Mouse (Mus musculus) left cerebral cortex, postnatal 25 days (tissue): ENCODE data around the gene Hist2h3c1. TPM values are rescaled to one million over a fixed set of nuclear protein-coding genes. Genes with fewer than 3 reads are reported as not detected.
"Not testable (repeated sequence)": the region's sequence is repeated elsewhere in the genome, so short reads cannot be mapped to it uniquely, and the experiment has no call there.

Experiments
- DNase-seq, 2 experiments: peaks; one replicate each; pipeline ENCODE4 v3.0.0; 2022; ENCODE audit warnings: low spot score in 2 of 2, mixed read lengths in 1 of 2
- intact Hi-C: fragments of 180-260 bp; cut with DNase I; formaldehyde crosslinking; loops from one replicate; pipeline ENCODE4 v1.15.1; 2025
- total RNA-seq, 2 experiments: library from RNA; stranded (reverse); gene quantifications; 2 replicates each; pipeline ENCODE4 v1.2.3; 2021

The Hist2h3c1 gene
- not detected for total RNA-seq

DNA sequence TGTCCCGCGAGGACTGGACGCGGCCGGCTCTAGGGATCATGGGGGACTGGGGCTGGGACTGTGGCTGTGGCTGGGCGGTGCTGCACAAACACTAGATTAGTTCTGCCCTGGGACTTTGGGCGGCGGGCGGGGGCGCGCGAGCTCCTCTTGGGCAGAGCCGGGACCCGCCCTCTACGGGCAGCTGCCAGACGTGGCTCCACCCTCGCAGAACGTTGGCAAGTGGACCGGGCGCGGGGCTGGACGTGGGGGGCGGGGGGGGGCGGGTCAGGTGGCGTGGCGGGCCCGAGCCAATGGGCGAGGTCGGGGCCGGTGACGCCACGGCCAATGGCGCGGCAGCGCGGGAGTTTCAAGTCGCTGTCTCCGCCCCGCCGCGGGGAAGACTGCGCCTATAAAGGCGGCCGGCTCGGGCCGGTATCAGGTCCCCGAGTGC lies at the start of gene Hist2h3c1:
TSS of gene Hist2h3c1 (plus strand) at position 259 of the 430 bp plus-strand sequence.
- intact Hi-C loops, DNase-seq: not testable (repeated sequence)

DNA sequence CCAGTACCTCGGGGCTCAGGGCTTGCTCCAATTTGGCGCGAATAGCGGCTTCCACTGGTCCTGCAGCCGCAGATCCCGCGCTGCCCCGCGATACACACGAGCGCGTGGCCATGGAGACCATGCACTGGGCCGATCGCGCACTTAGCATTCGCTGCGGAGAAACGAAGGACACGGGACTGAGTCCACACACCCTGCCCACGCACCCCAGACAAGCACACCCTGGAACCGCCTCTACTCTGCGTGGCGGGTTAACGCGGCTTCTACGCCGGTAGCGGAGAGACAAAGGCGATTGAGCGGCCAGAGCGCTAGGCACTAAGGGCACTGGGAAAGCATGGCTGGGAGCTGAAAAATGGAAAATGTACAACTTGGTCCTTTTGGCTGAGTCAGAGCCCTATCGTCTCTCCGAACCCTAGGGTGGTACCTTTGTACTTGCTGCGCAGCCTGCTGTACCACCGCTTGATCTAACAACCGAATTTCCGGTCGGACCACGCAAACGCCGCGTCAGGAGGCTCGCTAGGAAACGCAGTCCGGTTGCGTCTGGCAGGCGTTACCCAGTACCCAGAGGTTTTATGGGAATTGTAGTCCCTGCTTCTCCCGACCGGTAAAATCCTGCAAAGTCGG lies 49.2 kb upstream of the Hist2h3c1 start:
- intact Hi-C loops: no loop called here
- DNase-seq: peak; percentile 92 to 98

DNA sequence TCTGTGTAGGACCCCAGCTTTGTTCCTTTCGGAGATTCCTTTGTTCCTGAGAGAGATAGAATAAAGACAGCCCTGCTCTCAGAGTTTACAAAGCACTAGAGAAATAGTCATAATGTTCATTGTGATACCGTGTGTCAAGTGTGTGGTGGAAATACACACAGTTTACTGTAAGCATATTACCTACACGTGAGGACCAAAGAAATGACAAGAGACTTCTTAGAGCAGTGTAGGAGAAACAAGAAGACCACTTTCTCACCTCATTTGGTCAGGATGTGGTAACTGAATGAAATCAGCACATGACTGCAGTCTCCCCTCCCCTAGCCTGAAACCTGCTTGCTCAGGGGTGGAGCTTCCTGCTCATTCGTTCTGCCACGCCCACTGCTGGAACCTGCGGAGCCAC lies 48.3 kb upstream of the Hist2h3c1 start:
- no peak for DNase-seq
- intact Hi-C loops: no loop called here

DNA sequence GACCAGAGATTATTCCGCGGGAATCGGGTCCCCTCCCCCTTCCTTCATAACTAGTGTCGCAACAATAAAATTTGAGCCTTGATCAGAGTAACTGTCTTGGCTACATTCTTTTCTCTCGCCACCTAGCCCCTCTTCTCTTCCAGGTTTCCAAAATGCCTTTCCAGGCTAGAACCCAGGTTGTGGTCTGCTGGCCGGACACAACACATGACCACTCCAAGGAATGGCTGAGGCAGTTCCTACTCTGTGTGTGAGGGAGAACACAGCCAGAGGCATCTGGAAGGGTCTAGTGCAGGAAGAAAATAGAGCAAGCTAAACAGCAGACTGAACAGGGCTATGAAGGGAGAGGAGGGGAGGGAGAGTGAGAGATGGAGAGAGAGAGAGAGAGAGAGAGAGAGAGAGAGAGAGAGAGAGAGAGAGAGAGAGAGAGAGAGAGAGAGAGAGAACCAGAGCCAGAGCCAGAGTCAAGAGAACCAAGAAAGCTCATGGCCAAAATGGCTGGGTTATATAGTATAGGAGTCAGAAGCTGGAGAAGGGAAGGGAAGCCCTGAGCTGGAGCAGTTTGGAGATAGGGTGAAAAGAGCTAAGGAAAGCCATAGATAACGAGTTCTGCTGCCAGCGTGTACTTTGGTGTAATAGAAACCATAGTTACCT lies 47.8 kb upstream of the Hist2h3c1 start:
- intact Hi-C loops, DNase-seq: not testable (repeated sequence)

DNA sequence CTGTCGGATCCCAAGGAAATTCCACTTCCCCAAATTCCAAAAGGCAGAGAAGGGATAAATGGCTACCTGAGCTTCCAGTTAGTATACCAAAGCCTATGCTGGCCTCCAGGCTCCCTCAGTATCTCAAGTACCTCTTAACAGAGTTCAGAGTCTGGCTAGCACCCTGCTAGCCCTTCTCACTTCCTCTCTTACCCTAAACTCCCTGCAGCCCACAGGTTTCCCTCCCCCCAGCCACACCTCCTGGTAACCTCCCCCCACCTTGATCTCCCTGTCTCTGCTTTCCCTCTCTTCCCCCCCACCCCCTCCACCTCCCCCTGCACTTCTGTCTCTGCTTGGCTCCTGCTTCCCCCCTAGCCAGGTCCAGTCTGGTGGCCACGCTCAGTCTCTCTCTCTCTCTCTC lies 46.8 kb upstream of the Hist2h3c1 start:
- no peak for DNase-seq
- intact Hi-C loops: no loop called here

DNA sequence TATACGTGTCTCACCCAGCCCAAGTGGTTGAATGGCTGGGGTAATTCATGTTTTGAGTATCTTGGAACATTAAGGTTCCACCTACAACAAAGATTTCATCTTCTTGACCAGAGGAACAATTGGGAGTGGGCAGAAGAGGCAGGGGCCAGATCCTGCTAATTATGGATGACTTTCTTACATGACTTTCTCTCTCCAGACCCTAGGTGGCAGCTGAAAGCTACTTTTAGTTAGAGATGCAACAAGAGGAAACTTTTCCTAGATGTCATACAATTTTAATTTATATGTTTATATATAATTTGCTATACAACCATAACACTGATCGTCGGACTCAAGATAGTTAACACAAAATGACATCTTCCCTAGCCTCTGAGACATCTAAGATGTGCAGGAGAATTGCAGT lies 38.7 kb upstream of the Hist2h3c1 start:
- intact Hi-C loops: no loop called here
- no peak for DNase-seq

DNA sequence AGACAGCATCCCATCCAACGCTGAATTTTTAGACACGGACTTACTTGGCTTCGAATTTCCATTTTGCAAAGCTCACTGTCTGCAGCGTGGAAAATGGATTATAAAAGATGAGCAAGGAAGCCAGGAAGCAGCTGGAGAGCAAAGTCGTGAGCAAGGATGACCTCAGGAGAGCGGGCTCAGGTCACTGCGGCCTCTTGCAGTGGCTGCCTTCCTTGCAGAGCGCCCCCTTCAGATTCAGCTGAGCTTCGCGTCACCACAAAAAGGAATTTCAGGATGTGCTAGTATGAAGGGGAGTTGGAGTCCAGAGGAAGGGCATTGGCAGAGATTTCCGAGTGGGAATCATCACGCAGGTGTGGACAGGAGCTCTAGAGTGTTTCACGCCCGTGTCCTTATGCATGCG lies 37.2 kb upstream of the Hist2h3c1 start:
- DNase-seq: no peak
- intact Hi-C loops: no loop called here

DNA sequence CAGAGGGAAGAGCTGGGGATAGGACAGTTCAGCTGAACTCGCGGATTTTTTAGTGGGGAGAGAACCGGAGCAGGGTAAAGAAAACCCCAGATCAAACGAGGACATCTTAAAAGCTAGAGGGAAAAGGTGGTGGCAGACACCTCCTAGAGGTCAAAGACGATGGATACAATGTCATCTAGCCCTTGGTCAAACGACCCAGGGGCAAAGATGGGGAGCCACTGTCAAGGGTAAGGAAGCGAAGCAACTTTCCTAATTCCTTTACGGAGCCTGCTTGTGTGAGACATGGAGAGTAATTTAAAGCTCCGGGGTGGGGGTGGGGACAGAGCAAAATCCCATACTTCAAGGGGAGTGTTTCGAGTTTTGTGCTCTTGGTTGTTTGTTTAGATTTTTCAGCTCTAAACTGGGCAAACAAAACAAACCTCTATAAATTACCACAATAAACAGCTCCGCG lies 27.3 kb upstream of the Hist2h3c1 start:
- DNase-seq: peak in 1 of 2 experiments; percentile 48
- intact Hi-C loops: loop anchor here (5.0 kb wide), 1 partner anchor 147 kb away; no protein-coding TSS in a partner anchor

DNA sequence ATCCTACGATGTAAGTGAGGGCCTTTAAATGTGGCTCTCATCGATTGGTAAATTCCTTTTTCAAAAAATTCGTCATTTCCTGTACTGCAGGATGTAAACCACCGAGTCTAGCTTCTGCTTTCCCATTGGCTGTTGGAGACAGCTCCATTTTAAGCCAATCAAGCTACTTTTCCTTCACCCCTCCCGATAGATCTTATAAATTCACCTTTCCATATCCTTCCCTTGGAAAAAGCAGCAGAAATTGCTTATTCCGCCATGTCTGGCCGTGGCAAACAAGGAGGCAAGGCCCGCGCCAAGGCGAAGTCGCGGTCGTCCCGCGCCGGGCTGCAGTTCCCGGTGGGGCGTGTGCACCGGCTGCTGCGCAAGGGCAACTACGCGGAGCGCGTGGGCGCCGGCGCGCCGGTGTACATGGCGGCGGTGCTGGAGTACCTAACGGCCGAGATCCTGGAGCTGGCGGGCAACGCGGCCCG lies 26.8 kb upstream of the Hist2h3c1 start, which contains the start of the genes Bola1 and Hist2h2ab:
TSS of gene Bola1 (minus strand) at position 49 of the 470 bp plus-strand sequence.
TSS of gene Hist2h2ab (plus strand) at position 205 of the 470 bp plus-strand sequence.
- peak; percentile 82 to 95 for DNase-seq
- intact Hi-C loops: loop anchor here (2.0 to 5.0 kb wide), 2 partner anchors 43 to 147 kb away; partner anchors contain the start of gene Hist2h4

DNA sequence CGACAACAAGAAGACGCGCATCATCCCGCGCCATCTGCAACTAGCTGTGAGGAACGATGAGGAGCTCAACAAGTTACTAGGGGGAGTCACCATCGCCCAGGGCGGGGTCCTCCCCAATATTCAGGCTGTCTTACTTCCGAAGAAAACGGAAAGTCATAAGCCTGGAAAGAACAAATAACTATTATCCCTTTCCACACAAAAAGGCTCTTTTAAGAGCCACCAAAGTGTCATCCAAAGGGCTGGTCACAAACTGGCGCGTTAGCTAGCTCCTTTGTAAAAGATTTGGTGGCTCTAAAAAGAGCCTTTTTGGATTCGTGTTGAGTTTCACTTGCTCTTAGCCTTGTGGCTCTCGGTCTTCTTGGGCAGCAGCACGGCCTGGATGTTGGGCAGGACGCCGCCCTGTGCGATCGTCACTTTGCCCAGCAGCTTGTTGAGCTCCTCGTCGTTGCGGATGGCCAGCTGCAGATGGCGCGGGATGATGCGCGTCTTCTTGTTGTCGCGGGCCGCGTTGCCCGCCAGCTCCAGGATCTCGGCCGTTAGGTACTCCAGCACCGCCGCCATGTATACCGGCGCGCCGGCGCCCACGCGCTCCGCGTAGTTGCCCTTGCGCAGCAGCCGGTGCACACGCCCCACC lies 26.2 kb upstream of the Hist2h3c1 start:
- not testable (repeated sequence) for DNase-seq
- intact Hi-C loops: loop anchor here (2.0 kb wide), 1 partner anchor 43 kb away; the partner anchor contains the start of gene Hist2h4

DNA sequence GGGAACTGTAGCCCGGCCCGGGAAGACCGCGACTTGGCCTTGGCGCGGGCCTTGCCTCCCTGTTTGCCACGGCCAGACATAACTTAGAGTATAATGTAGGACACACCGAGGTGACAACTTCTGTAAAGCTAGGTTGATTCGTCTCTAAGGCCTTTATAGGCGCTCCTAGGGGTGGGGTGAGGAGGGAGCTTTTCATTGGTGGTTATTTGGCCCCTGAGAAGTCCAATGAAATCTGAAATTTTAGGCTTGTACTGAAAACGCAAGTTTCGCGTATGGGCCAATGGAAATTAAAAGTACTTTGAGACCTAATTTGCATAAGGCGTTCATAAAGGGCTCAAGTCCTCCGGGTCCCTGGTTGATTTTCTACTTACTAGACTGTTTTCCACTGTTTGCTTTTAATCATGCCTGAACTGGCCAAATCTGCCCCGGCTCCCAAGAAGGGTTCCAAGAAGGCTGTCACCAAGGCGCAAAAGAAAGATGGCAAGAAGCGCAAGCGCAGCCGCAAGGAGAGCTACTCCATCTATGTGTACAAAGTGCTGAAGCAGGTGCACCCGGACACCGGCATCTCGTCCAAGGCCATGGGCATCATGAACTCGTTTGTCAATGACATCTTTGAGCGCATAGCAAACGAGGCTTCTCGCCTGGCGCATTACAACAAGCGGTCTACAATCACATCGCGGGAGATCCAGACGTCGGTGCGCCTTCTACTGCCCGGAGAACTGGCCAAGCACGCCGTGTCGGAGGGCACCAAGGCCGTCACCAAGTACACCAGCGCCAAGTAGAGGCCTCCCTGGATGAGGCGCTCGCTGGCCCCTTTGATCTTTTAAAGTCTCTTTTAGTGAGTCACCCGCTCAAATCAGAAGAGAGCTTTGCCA lies 25.5 kb upstream of the Hist2h3c1 start, which contains the start of the genes Hist2h2ac and Hist2h2be:
TSS of gene Hist2h2ac (minus strand) at position 116 of the 875 bp plus-strand sequence.
TSS of gene Hist2h2be (plus strand) at position 355 of the 875 bp plus-strand sequence.
- intact Hi-C loops: loop anchor here (2.0 kb wide), 1 partner anchor 42 kb away; the partner anchor contains the start of gene Hist2h4
- peak; percentile 87 to 96 for DNase-seq

DNA sequence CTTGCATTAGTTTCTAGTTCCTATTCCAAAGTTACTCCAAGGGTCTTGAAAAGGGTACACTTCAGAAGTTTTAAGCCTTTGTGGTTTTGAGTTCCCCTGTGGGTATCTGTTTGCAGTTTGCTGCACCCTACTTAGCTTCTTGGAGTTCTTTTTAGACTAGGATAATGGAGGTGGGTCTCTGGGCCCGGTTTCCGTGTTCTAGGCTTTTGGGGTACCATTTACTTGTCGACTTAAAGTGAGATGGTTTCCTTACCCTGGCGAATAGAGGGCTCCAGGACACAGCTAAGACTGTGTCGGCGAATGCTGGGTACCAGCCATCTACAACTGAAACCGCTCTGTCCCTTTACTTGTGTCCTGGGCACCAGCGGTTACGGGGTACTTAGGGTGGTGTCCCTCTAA lies 24.8 kb upstream of the Hist2h3c1 start:
- intact Hi-C loops: loop anchor here (2.0 kb wide), 1 partner anchor 41 kb away; the partner anchor contains the start of gene Hist2h4

DNA sequence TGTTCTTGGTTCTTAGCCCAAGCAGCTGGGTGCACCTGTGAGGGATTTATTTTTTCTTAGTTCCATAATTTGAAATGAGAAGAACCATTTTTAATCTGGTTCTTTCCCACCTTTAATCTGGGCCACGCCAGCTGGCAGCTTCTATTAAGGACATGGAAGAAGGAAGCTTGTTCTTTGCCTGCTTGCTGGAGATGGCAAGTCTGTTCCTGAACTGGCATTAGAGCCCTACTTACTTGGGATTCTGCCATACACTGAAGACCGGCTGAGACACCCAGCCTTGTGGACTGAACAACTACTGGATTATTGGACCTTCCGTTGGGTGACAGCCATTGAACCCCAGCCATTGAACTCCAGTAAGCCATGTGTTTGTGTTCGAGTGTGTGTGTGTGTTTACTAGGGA lies 23.7 kb upstream of the Hist2h3c1 start:
- peak in 1 of 2 experiments; percentile 19 for DNase-seq
- intact Hi-C loops: no loop called here

More for the DNA sequence above, 24.8 kb upstream of the Hist2h3c1 start:
- DNase-seq: no peak

DNA sequence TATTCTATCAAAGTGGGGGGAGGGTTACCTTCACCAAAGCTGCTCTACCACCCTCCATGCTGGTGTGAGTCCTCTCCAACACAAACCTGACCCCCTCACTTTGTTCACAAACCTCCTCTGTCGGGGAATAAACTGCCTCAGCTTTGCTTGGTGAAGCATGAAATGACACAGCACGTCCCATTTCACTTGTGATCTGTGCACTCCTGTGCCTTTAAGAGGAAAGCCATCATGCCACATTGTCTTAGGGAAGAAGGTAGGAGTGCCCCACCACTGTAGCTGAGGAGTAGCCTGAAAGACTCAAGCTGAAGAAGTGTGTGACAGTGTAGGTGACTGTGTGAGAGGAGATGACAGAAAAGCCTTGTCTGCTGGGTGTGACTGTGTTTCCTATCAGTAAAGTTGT lies 21.1 kb upstream of the Hist2h3c1 start:
- intact Hi-C loops: no loop called here
- no peak for DNase-seq

DNA sequence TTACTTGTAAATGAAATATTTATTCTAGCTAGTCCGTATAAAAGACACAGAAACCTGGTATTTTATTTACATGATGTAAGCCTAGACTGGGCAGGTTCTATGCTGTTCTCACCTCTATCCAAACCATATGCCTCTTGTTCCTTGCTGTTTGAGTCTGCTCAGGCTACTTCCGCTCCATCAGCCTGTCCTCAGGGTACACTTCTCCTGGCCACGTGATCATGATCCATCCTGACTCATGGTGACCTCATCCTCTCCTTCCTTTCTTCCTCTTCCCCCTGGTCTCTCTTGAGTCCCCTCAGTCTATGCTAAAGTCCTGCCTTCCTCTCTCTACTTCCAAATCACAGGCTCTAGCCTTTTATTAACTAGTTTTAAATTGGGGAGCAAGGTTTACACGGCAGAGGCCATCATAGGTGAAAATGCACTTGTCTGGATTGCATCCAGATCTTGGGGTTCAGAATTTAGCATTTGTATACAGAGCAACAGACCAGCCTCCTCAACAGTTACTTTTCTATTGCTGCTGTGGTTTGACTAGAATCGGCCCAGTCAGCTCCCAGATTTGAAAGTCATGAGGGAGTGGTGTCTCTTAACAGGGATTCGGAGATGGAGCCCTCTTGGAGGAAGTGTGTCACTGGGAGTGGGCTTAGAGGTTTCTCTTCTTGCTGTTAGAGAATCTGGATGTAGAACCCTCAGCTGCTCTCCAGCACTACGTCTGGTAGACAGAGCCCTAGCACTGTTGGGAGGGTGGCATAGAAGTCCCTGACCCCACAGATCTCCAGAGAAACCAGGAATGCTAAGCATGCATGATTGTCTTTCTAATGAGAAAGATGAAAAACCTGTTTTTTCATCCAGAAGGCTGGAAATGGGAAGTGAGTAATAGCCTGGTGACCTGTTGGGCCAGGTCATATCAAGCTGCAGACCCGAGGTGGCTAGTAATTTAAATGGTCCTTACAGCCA lies 19.5 kb upstream of the Hist2h3c1 start:
- no peak for DNase-seq
- intact Hi-C loops: no loop called here

DNA sequence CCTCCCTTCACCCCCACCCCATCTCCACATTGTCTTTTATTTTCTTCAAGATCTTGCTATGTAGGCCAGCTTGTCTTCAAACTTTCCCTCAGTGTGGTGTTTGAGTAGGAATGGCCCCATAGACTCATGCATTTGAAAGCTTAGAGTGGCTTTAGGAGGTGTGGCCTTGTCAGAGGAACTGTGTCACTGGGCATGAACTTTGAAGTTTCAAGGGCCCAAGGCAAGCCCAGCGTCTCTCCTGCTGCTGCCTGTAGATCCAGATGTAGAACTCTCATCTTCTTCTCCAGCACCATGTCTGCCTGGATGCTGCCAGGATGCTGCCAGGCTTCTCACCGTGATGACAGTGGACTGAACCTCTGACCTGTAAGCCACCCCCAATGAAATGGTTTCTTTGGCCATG lies 17.7 kb upstream of the Hist2h3c1 start:
- intact Hi-C loops: no loop called here
- DNase-seq: no peak

DNA sequence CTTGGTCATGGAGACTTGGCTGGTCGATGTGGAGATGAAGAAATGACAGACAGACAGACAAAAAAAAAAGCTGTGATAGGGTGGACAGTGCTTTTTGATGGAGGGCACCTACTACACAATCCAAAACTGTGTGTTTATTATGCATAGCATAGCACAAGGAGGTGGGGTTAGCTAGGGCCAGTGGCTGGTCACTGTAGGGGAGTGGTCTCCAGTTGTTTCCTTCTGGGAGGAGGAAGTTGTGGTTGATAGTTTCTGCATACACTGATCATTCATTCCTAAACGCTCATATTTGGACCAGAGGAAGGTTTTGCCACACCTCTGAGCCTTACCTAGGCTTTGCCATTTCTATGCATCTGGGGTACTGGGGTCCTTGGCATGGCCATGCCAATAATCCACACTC lies 16.1 kb upstream of the Hist2h3c1 start:
- intact Hi-C loops: no loop called here
- no peak for DNase-seq
